Mouse (Mus musculus) heart, embryonic 11.5 days (tissue): Measurements from ENCODE around the gene Taf10. TPM values are rescaled to one million over a fixed set of nuclear protein-coding genes. Genes with fewer than 3 reads are reported as not detected.

Source experiments
- ATAC-seq: fragments of 200-750 bp; cut with Nextera tagmentation; replicated peaks from 2 replicates; pipeline ENCODE4 v1.8.0; 2017; ENCODE audit warnings: moderate library complexity; ENCODE audit not compliant: insufficient number of reproducible peaks, low FRiP score, low TSS enrichment
- H3K27ac ChIP-seq: fragments of 300-500 bp; sonication (generic); 2 replicates; pipeline ENCODE4 v1.5.1; 2014; ENCODE audit warnings: mild to moderate bottlenecking, low read depth, low read length
- H3K27me3 ChIP-seq: fragments of 300-500 bp; sonication (generic); 2 replicates; pipeline ENCODE4 v1.6.1; 2014; ENCODE audit warnings: mild to moderate bottlenecking, low read length, mixed read lengths; ENCODE audit not compliant: control insufficient read depth, insufficient read depth
- H3K36me3 ChIP-seq: fragments of 300-500 bp; sonication (generic); 2 replicates; pipeline ENCODE4 v1.6.1; 2014; ENCODE audit warnings: mild to moderate bottlenecking, low read length, moderate library complexity, mixed read lengths; ENCODE audit not compliant: control insufficient read depth, insufficient read depth
- H3K4me1 ChIP-seq: fragments of 300-500 bp; sonication (generic); 2 replicates; pipeline ENCODE4 v1.6.1; 2014; ENCODE audit warnings: low read length; ENCODE audit not compliant: control insufficient read depth, insufficient read depth
- H3K4me2 ChIP-seq: fragments of 300-500 bp; sonication (generic); 2 replicates; pipeline ENCODE4 v1.6.1; 2014; ENCODE audit warnings: mild to moderate bottlenecking, moderate library complexity
- H3K4me3 ChIP-seq: fragments of 300-500 bp; sonication (generic); 2 replicates; pipeline ENCODE4 v1.5.1; 2014; ENCODE audit warnings: low read depth, low read length
- H3K9ac ChIP-seq: fragments of 300-500 bp; sonication (generic); 2 replicates; pipeline ENCODE4 v1.6.1; 2014; ENCODE audit warnings: mild to moderate bottlenecking, low read depth, low read length, moderate library complexity
- H3K9me3 ChIP-seq: fragments of 300-500 bp; sonication (generic); replicated peaks from 2 replicates; pipeline ENCODE4 v1.6.1; 2016; ENCODE audit warnings: low read length; ENCODE audit not compliant: control insufficient read depth
- WGBS: fragments of 180-500 bp; shearing (Covaris S2); extraction: QIAGEN DNeasy Blood & Tissue Kit; methylation state at CpG from one replicate; pipeline ENCODE4 v1.1.7; 2014; ENCODE audit not compliant: insufficient replicate concordance; 5-methylcytosine and 5-hydroxymethylcytosine counted together
- polyA plus RNA-seq: library from polyadenylated mRNA; unstranded; fragments of >200 nt; fragmentation: Nextera tagmentation; extraction: Ambion mirVana; gene quantifications from 2 replicates; pipeline ENCODE4 v1.2.1, GENCODE M21; 2014

Gene Taf10
- polyA plus RNA-seq, 1 experiment from 2014 or later = 161 TPM

DNA sequence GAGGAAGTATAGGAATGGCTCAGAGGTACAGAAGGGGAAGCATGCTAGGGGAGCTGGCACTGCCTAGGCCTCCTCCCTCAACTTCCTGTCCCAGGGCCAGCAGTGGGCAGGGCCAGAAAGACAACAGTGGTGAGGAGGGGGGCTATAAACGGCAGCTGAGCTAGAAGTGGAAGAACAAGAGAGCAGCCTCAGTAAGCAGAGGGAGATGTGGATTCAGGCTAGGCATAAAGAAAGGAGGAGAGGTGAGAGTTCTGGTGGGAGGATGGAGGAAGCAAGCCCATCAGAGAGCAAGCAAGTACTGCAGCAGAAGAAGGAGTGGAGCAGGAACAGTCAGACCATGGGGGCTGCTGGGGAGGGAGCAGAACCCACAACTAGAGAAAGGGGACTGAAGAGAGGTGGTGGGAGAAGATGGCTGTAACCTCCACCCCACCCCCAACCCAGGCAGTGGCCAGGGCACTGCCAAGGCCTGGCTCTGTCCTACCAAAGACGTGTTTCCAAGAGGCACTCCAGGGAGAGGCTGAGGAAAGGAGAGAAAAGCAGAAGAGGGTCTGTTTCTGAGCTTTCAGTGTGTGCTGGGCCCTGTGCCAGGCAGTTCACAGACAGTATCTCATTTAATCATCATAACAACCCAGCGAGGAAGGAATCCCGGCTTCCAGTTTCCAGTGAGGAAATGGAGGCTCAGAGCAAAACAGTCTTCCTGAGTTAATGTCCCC is 34.5 kb upstream of the Taf10 start:
- peak overlapping the region; percentile 84 for H3K27ac ChIP-seq
- H3K9ac ChIP-seq = peak overlapping the region; percentile 1; the same call in 1 of the 2 replicates
- H3K9me3 ChIP-seq = no peaks in the 10 kb centered on the region
- ATAC-seq = peak; percentile 78
- H3K4me1 ChIP-seq = peaks cover 23% of the 10 kb centered on the region
- H3K4me2 ChIP-seq = peak overlapping the region; percentile 45
- 26% methylated on average over 4 of the region's 4 CpGs for WGBS
- H3K36me3 ChIP-seq = 0 out of 2 replicates have a peak, but pooled peaks cover 3% of the 10 kb centered on the region
- no peaks in the 10 kb centered on the region for H3K27me3 ChIP-seq
- no peak overlapping the region for H3K4me3 ChIP-seq

- H3K4me1 ChIP-seq = peaks cover 23% of the 10 kb centered on the region
- peak overlapping the region; percentile 45 for H3K4me2 ChIP-seq
- peak; percentile 56 for ATAC-seq
- 39% methylated on average over 13 of the region's 13 CpGs for WGBS
- peak overlapping the region; percentile 1; the same call in 1 of the 2 replicates for H3K9ac ChIP-seq
- peaks cover 3% of the 10 kb centered on the region; the same call in 1 of the 2 replicates for H3K36me3 ChIP-seq
- H3K27me3 ChIP-seq = no peaks in the 10 kb centered on the region
- H3K27ac ChIP-seq = peak overlapping the region; percentile 84
- H3K9me3 ChIP-seq = no peaks in the 10 kb centered on the region
- H3K4me3 ChIP-seq = no peak overlapping the region
These were observed 33.8 kb upstream of the Taf10 start for GRCm38 (mm10) chr7:105777797-105778552.

DNA sequence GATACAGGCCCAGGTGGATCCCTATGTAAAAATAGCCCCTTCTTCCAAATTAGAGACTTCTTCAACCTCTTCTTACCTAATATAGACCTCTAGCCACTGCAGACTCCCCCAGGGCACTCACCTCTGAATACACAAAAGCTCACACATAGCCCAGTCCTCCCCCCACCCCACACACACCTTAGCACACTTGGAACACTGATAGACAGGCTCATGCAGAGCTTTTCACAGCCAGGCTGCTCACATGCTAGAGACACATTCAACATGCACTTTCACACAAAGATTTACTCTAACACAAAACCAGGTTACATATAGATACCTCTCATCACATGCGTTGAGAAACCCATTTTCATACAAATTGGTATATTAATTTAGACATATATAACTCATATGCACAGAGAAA is 33.2 kb upstream of the Taf10 start:
- WGBS = 76% methylated on average over 1 of the region's 1 CpGs
- no peaks in the 10 kb centered on the region for H3K27me3 ChIP-seq
- H3K4me3 ChIP-seq = no peak overlapping the region
- H3K9ac ChIP-seq = no peak overlapping the region
- H3K36me3 ChIP-seq = peaks cover 9% of the 10 kb centered on the region
- no peaks in the 10 kb centered on the region for H3K9me3 ChIP-seq
- no peak for ATAC-seq
- H3K4me1 ChIP-seq = peaks cover 23% of the 10 kb centered on the region
- peak overlapping the region; percentile 45; the same call in 1 of the 2 replicates for H3K4me2 ChIP-seq
- peak overlapping the region; percentile 84; the same call in 1 of the 2 replicates for H3K27ac ChIP-seq

GRCm38 (mm10) chr7:105776026-105776425 is 31.9 kb upstream of the Taf10 start:
- Histone ChIP-seq H3K4me2 (no peak overlapping the region), H3K4me3 (no peak overlapping the region), H3K36me3 (peaks cover 9% of the 10 kb centered on the region), H3K27ac (no peak overlapping the region), H3K27me3 (no peaks in the 10 kb centered on the region), H3K9ac (no peak overlapping the region), H3K9me3 (no peaks in the 10 kb centered on the region), H3K4me1 (peaks cover 23% of the 10 kb centered on the region)
- WGBS = 79% methylated on average over 2 of the region's 2 CpGs
- no peak for ATAC-seq

GRCm38 (mm10) chr7:105774661-105775060 is 30.5 kb upstream of the Taf10 start:
- ATAC-seq = no peak
- WGBS = 60% methylated on average over 8 of the region's 8 CpGs
- no peaks in the 10 kb centered on the region for H3K9me3 ChIP-seq
- peaks cover 9% of the 10 kb centered on the region for H3K36me3 ChIP-seq
- H3K9ac ChIP-seq = no peak overlapping the region
- no peak overlapping the region for H3K4me3 ChIP-seq
- H3K27ac ChIP-seq = no peak overlapping the region
- H3K27me3 ChIP-seq = no peaks in the 10 kb centered on the region
- H3K4me1 ChIP-seq = peaks cover 23% of the 10 kb centered on the region
- H3K4me2 ChIP-seq = no peak overlapping the region

GRCm38 (mm10) chr7:105773041-105773440 is 28.9 kb upstream of the Taf10 start:
- H3K36me3 ChIP-seq = peaks cover 9% of the 10 kb centered on the region

DNA sequence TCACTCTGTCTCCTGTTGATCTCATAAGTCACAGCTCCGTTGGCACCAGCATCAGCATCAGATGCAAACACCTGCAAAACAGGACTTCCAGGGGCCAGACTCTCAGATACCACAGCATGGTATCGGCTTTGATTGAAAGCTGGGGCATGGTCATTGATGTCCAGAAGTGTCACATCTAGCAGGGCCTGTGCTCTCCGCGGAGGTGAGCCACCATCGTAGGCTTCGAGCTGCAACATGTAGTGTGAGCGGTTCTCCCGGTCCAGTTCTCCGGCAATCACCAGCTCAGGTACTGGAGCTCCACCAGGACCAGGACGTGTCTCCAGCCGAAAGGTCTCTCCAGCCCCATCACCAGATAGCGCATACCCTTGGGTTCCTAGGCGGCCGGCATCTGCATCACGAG is 28.2 kb upstream of the Taf10 start:
- H3K27ac ChIP-seq = no peak overlapping the region
- H3K4me2 ChIP-seq = no peak overlapping the region
- WGBS = 91% methylated on average over 15 of the region's 15 CpGs
- no peak for ATAC-seq
- no peak overlapping the region for H3K4me3 ChIP-seq
- H3K4me1 ChIP-seq = peaks cover 8% of the 10 kb centered on the region
- H3K9me3 ChIP-seq = no peaks in the 10 kb centered on the region
- H3K36me3 ChIP-seq = peaks cover 9% of the 10 kb centered on the region
- H3K27me3 ChIP-seq = no peaks in the 10 kb centered on the region
- H3K9ac ChIP-seq = no peak overlapping the region

More at GRCm38 (mm10) chr7:105773041-105773440, 28.9 kb upstream of the Taf10 start:
- no peak overlapping the region for H3K4me3 ChIP-seq
- no peak overlapping the region for H3K9ac ChIP-seq
- no peak for ATAC-seq
- no peak overlapping the region for H3K4me2 ChIP-seq
- peaks cover 8% of the 10 kb centered on the region for H3K4me1 ChIP-seq
- H3K9me3 ChIP-seq = no peaks in the 10 kb centered on the region
- 73% methylated on average over 5 of the region's 5 CpGs for WGBS
- H3K27ac ChIP-seq = no peak overlapping the region
- no peaks in the 10 kb centered on the region for H3K27me3 ChIP-seq

- WGBS = 85% methylated on average over 3 of the region's 3 CpGs
- no peak for ATAC-seq
- no peak overlapping the region for H3K4me2 ChIP-seq
- no peaks in the 10 kb centered on the region for H3K9me3 ChIP-seq
- H3K4me1 ChIP-seq = peaks cover 6% of the 10 kb centered on the region
- H3K4me3 ChIP-seq = no peak overlapping the region
- no peaks in the 10 kb centered on the region for H3K27me3 ChIP-seq
- peaks cover 17% of the 10 kb centered on the region for H3K36me3 ChIP-seq
- H3K27ac ChIP-seq = no peak overlapping the region
- H3K9ac ChIP-seq = no peak overlapping the region
These were observed 25.8 kb upstream of the Taf10 start for GRCm38 (mm10) chr7:105769959-105770358.
